Mouse (Mus musculus) ZHBTc4 (cell line): ENCODE measurements around the gene Raet1e.
A peak's percentile ranks its signal among the peaks of the same experiment; 100 is the strongest.
"Not testable (repeated sequence)": the region's sequence is repeated elsewhere in the genome, so short reads cannot be mapped to it uniquely, and the experiment has no call there.

Experiments
- DNase-seq: peaks from one replicate; pipeline ENCODE4 v3.0.0-alpha.2; 2011; ENCODE audit warnings: low read depth, low spot score

The Raet1e gene

DNA sequence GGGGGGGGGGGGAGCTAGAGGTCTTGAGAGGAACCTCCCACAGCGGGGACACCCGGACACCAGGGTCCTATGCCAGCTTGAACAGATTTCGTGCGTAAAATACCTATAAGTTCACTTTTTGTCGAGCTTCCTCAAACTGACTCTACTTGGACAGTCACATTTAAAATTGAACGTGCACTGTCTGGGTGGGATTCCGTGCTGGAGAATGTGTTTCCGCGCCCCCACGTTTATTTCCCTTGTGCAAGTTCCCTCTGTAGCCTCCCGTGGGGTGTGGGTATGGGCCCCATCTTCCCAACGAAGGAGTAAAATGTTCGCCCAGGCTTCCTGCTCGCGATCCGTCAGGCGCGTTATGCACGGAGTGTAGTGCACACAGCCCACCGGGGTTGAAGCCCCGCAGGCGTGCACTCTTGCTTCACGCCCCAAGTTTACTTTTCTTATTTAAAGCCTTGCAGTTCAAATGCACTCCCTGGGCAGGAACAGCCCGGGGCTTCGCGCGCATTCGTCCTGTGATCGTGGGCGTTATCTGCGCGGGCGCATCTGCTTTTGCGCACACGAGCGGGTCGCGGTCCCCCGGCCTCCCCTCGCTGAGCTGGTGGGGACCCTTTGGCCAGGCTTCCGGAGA is 115.4 kb downstream of the Raet1e start:
- peak; percentile 73 for DNase-seq

DNA sequence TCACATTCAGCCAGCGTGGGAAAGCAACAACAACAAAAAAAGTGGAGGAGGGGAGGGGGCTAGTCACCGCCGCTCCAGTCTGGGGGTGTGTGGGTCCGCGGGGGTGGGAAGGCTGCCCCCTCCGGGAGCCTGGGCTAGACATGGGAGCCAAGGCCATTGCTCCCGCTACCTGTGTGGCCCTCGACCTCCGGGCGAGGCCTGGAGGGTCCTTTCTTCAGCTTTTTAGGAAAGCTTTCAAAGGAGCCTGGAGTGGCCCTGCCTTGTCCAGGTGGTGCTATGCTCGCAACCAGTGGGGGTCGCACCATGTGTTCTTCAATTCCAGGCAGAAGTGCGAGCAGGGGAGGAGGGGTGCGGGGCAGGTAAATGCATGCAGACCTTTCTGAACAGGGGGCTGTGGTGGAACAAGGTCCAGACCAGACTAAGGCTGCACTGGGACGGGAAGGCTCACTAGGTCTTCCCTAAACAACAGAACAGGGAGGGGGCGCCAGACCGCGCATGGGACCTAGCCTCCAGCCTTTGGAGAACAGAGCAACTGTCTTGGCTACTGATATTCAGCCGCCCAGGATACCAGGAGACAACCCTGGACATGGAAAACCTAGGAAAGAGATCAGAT is 116.2 kb downstream of the Raet1e start:
- DNase-seq: peak; percentile 58

DNA sequence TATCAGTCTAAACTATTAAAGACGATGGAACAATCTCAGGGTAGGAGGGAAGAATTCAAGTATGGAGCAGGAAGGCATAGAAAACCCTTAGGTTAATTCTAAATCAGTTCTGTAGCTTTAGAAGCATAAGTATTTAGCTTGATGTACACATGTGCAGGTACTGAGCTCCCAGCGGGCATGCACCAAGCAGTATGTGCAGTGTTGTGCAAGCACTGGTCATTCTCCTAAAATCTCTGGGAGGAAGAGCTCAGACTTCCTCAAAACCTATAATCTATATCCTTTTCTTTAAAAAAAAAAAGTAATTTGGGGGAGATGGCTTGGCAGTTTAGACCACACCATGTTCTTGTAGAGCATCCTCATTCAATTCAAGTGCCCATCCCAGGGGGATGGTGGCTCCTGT is 120.1 kb downstream of the Raet1e start:
- DNase-seq: not testable (repeated sequence)

DNA sequence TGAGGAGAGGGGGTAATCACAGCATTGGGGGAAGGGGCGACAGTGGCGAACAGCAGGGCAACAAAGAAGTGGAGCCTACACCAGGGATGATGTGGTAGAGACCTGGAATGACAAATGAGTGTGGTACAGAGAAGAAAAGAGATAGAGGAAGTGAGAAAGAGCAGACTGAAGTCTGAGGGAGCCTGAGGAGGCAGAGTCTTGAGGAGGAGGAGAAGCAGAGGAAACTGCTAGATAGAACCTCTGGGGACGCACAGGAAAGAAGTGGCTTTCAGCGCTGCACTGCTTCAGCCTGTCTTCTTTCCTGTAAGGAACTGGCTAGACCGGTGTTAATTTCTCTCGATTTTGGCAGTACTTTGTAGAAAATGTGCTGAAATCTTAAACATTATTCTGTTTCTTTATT is 124.4 kb downstream of the Raet1e start:
- peak; percentile 33 for DNase-seq

DNA sequence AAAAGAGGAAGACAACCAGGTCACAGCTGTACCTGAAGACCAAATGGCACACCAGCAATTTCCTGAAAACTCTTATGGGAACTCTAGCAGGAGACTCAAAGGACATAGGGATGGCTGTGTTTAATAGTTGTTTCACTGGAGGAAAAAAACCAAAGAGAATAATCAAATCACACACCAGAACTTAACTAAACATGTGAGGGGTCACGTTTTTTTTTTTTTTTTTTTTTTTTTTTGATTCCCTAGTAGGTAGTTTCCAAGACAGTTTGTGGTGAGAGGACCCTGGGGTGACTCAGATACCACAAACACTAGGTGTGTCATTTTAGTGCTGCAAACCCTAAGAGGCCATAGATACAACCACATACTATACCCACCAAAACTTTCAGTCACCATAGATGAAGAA is 137.3 kb downstream of the Raet1e start:
- no peak for DNase-seq

DNA sequence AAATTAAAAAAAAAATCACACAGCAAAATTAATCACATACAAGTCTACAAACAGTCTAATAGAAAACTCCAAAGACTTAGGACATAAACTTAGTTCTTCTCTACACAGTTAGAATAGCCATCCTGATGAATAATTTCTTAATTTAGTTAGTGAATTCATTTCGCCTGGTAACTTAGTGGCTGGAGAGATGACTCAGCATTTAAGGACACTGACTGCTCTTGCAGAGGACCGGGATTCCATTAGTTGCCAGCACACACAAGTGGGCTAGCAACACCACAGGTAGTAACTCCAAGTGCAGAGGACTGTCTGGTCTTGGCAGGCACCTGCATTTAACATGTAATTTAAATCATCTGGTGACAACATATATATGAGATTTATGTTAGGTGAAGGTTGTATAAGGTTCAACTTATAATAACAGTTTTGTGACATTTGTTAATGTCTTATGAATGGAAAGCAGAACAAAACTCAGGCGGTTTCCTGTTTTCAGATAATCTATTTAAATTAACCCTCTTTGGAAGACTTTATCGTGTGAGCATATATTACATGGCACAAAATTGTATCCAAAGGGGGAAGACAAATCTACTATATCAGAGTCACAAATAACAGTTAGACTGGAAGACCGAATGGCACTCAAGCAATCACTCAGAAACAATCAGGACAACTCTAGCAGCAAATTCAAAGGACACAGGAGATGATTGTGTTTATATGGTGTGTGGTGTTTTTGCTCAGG is 138.8 kb downstream of the Raet1e start:
- no peak for DNase-seq

DNA sequence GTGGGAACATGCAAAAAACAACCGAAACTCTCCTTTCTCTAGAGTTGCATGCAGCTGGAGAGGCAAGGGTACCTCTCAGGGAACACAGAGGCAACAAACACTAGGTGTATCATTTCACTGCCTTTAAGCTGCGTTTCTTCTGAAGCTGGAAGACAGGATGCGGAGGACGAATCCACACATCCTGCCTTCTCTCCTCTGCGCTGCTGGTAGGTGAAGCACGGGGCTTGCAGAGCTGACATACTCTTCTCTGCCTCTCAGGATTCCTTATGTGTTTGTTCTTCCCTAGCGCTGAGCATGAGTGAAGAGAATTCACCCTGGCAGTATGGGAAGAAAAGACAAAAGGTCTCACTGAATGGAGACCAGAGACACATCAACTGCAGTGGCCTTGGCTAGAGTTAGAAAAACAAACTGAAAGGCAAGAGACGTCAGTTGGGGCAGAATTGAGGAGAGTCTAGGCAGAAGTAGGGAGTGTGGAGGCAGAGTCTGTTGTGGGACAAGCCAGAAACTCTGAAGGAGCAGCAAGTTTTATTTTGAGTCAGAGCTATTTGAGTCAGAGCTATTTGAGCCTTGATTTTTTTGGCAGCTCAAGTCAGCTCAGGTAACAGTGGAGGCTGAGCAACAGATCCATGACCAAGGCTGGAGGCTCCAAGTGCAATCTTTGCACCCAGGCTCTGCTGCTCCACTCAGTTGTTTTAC is 139.5 kb downstream of the Raet1e start:
- DNase-seq: no peak

DNA sequence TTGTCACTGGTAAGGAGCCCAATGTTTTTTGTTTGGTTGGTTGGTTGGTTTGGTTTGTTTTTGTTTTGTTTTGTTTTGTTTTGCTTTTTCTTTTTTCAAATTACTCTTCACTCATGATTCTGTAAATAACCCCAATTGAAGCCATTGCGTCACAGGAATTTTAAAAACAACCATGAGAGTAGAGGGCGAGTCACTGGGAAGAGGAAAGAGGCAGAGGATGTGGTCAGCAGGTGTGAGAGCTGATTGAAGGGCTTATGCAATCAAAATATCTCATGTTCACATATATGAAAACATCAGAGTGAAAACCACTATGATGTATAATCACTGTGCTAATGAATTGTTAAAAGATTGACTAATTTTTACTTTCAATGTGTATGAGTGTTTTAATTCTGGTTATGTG is 141.0 kb downstream of the Raet1e start:
- no peak for DNase-seq

DNA sequence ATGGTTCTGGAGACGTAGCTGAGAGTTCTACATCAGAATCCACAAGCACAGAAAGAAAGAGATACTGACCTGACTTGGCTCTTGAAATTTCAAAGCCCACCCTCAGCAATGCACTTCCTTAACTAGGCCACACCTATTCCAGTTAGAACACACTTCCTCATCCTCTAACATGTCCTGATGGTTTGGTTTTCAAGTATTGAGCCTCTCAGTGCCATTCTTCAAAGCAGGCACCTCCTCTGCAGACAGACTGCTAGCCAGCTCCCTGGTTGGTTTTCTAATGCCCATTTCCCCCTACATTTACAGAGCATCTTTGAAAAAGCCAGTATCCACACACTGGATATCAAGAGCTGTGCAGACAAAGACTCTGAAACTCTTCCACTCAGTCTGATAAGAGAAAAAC is 143.3 kb downstream of the Raet1e start:
- DNase-seq: no peak

DNA sequence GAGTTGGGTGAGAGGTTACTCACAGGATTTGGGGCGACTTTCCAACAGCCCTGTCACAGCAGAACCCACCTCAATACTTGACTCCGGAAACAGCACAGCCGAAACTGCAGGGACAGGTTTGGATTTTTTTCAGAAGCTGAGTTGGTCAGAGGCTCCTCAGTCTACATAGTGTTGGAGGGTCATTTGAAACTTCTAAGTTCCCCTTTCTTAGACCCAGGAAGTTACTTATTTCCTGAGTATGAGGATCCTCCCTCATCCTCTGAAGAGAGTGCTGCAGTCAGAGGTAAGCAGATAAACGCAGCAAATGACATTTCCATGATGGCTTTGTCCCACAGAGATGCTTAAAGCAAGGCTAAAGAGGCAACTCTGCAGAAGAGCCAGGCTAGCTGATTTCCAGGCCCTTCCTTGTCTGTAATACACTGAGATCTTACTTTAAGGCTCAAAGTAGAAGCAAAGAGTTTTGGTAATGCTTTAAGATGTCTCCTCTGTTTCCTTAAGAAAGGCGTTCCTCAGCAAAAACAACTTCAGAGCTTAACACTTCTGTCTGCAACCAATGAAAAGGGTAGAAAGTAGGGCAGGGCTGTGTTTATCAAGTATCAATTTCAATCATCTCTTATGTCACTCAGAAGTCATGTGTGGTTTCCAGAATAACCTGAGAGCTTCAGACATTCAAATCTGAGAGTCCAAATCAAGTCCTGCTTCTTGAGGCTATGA is 144.1 kb downstream of the Raet1e start:
- no peak for DNase-seq

DNA sequence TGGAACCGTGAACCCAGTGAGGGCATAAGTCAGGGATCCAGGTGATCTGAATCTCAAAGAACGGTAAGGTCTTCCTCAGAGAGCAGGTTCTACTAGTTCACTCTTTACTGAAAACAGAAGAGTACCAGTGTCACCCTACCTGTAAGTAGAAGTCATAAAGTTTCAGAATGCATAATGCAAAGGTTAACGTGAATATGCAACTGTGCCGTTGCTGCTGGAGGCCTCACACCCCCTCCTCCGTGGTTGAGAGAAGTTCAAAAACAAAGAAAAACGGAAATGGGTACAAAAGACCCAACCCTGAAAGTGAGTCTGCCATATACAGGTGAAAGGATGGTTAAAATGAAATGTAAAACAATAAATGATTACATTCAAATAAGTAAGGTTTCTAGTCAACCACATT is 145.4 kb downstream of the Raet1e start:
- DNase-seq: no peak

DNA sequence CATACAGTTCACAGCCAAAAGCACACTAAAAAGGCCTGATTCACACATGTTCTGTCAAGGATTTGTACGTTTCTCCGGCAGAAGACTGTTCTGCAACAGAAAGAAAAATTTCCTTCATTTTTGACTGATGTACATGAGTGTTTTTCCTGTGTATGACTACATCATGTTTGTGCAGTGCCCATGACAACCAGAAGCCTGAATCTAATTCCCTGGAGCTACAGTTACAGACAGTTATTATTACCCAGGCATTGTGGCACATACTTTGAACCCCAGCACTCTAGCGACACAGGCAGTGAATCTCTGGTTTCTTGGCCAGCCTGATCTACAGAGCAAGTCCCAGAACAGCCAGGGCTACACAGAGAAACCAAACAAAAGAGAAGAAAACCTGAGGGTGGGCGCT is 147.4 kb downstream of the Raet1e start:
- no peak for DNase-seq

DNA sequence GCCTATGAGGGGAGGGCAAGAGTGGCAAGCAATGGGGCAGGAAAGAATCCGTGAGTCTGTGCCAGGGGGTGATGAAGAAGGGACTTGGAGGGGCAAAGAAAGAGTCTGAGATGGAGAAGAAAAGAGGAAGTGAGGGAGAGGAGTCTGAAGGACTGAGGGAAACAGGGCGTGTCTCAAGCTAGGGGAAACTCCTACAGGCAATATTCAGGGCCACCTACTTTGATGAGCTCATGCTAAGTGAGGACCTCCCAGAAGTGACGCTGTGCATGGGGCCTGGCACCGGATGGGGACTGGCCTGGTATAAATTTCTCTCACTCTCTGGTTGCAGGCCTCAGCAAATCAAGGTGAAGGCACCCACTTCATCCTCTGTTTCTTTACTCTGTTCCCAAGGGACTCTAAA is 148.1 kb downstream of the Raet1e start:
- peak; percentile 42 for DNase-seq

DNA sequence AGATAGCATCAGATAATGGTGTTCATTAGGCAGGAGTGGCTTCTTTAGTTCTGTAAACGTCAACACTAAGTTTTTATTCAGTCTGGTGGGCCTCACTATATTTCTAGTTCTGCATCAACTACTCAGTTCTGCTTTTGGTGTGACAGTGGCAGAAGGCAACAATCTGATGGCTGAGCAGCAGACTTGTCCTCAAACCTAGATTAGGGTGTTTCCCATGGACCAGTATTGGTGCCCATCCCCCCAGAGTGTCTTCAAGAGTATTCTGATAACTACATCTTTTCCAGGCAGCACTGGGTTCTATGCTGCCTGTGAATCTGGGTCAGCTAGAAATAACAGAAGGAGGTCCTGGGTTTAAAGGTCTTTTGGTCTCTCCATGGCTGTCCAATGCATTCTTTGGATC is 149.9 kb downstream of the Raet1e start:
- no peak for DNase-seq

DNA sequence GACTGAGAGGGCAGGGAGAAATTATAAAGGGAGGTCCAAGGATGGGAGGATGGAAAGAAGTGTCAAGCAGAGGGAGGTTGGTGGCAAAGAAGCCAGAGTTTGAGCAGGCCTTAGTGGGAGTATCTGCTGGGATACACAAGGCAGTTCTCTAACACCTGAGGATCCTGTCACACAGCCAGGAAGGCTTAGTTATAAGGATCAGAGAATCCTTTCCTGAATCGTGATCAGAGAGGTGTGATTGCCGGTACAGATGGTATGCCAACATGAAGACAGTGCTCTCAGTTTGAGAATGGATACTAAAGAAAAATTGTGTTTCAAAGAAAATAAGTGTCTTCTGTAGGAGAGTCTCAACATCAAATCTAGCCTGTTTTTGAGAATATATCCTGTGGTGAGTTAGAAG is 164.5 kb downstream of the Raet1e start:
- DNase-seq: no peak

DNA sequence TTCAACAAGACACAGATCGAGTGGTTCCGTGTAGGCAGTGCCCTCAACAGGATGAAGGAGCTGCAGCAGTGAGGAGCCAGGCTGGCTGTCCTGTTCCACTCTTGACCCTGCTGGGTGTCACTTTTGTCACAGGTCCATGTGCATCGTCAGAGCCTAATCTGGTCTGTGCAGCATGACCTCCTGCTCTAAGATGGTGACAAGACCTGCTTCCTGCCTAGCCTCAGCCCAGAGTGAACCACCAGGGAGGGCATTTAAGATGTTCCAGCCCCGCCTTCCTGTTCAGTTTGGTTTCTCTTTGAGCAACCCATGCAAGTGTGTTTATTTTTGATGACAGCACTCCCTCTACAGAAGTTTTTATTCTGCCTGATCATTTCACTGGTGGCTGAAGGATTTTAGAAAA is 187.4 kb downstream of the Raet1e start:
- not testable (repeated sequence) for DNase-seq

DNA sequence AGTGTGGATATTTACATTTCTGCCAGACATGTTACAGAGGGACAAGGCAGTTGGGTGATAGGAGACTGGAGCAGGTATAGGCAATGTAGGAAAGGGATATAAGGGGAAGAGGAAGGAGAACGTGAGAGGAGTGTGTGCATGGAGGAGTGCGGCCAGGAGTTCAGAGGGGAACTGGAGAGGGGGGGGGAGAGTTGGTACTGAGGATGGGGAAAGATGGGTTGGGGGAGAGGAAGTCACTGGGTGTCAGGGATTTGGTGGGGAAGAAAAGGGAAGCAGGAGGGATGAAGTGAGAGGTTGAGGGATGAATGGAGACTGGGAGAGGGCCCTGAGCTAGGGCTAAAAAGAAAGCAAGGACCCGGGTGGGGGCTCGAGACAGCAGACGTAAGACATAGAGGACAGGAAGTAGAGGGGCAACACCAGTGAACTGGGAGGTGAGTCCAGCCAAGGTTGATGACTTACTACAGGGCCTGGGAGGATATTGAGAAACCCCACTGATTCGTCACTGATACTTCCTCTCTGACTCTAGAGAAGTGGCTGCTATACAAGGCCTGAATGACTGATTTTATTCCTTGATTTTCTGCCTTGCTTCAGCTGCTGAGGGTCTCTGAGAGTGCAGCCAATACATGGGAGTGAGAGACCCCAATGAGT is 195.3 kb downstream of the Raet1e start:
- not testable (repeated sequence) for DNase-seq

DNA sequence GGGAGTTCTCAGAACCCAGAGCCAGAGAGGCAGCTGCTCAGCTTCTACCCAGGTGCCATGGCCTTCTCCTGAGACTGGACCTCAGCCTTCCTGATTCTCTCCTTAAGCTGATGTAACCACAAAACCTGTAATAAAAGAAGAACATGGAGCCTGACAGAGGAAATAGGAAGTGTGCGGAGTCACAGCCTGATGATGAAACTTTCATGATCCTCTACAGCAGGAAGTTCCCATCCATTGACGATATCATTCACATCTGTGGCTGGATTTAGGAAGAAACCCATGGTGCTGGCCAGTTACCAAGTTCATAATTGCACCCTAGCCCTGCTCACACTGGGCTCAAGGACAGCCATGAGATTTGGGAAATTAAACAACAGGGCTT is 195.8 kb downstream of the Raet1e start:
- DNase-seq: not testable (repeated sequence)

DNA sequence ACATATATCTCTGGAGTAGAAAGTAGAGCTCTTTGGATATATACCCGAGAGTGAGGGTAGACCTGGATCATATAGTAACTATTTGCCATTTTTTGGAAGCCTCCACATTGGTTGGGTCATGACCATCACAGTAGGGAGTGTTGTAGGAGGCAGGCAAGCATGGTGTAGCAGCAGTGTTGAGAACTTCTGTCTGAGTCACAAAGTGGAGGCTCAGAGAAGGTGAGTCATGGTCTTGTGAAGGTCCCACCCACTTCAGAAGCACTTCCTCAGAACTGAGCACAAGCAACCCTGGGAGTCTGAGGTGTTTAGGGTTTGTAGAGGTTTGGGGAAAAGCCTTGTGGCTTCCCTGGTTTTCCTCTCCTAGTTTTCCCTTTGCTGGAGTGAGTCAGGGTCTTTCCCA is 199.0 kb downstream of the Raet1e start:
- not testable (repeated sequence) for DNase-seq

DNA sequence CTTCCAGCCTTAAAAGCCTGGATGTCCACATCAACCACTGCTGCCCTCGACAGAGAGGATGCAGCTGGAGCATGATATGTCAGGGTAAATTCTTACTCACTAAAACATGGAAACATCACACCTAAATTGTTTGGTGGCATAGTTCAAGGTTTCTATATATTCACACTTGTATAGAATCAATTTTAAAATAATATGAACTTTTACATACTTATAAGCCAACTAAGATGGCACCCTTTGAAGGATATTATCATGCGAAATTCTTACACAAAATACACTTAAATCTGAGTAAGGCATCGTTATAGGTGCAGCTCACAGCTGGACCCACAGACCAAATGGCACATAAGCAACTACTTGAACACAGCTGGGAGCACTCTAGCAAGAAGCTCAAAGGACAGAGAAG is 201.9 kb downstream of the Raet1e start, which contains the start of gene Raet1d:
Gene Raet1d (plus strand): TSS at position 301 of the 400 bp plus-strand sequence.
- DNase-seq: not testable (repeated sequence)

DNA sequence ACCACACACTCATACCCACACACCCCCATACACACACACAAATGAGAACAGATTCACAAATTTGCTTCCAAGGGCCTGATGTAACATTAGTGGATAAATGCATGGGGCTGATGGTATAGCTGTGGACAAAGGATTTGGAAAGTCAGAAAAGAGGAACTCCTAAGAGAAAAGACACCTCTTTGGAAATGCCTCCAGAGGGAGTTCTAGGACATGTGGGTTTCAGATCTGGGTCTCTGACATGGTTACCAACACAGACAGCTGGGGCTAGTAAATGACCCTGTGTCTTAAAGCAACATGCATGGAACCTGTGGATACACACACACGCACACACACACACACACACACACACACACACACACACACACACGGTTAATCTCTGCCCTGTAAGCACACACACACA is 202.6 kb downstream of the Raet1e start:
- DNase-seq: not testable (repeated sequence)
